Mouse (Mus musculus) heart, adult 2 months (tissue): Measurements from ENCODE around the gene Eif2b2.

Experiments used
- CTCF ChIP-seq: fragments of 200-600 bp; IDR thresholded peaks from 2 replicates; pipeline ENCODE4 v1.8.1; 2022; ENCODE audit warnings: antibody characterized with exemption, mild to moderate bottlenecking, moderate library complexity
- POLR2A ChIP-seq: fragments of 200-500 bp; IDR thresholded peaks from 2 replicates; pipeline ENCODE4 v1.6.1; 2011; ENCODE audit warnings: mild to moderate bottlenecking, low read depth, low read length, control low read depth; ENCODE audit not compliant: insufficient read depth

DNA sequence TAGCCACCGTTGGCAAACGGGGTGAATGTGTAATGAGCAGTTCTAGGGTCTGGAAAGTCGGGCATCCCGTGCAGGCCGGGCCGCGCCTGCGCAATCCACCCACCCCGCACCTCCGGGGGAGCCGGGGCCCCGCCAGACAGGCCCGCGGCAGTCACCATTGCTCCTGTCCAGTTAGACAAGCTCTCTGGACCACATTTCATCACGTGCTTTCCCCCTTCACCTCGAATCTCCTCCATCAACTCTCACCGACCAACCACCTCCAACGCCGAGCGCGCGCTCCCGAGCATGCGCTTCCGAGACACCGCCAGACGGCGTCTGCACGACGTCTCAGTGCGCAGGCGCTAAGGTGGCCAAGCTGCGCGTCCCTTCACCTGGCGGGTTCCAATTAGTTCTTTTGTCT is 51.0 kb downstream of the Eif2b2 start, which contains the start of gene Mlh3:
- TF ChIP-seq CTCF: peak; percentile 72
- TF ChIP-seq POLR2A: peak; percentile 69
